Mouse (Mus musculus): ENCODE results near the gene Rhpn2.
"Not testable (repeated sequence)": the region's sequence is repeated elsewhere in the genome, so short reads cannot be mapped to it uniquely, and the experiment has no call there.

Rhpn2 gene

GRCm38 (mm10) chr7:35333692-35334526 is at the start of gene Rhpn2:
Gene Rhpn2, plus strand, starts transcription at chr7:35334170.
- DNase-seq (ENCODE audit: low spot score in 2 of 2): peak; percentile 100

- no peak for DNase-seq (ENCODE audit: low spot score in 2 of 2)
These were observed 40.5 kb upstream of the Rhpn2 start for GRCm38 (mm10) chr7:35293464-35293863.

- DNase-seq (ENCODE audit: low spot score in 2 of 2): no peak
These were observed 38.3 kb upstream of the Rhpn2 start for GRCm38 (mm10) chr7:35295631-35296030.

- no peak for DNase-seq (ENCODE audit: low spot score in 2 of 2)
These were observed 36.1 kb upstream of the Rhpn2 start for GRCm38 (mm10) chr7:35297886-35298285.

GRCm38 (mm10) chr7:35299656-35300055 is 34.3 kb upstream of the Rhpn2 start:
- DNase-seq (ENCODE audit: low spot score in 2 of 2): no peak

GRCm38 (mm10) chr7:35300792-35301191 is 33.2 kb upstream of the Rhpn2 start:
- no peak for DNase-seq (ENCODE audit: low spot score in 2 of 2)

- no peak for DNase-seq (ENCODE audit: low spot score in 2 of 2)
These were observed 22.8 kb upstream of the Rhpn2 start for GRCm38 (mm10) chr7:35311214-35311613.

GRCm38 (mm10) chr7:35314156-35314555 is 19.8 kb upstream of the Rhpn2 start:
- DNase-seq (ENCODE audit: low spot score in 2 of 2): no peak

- DNase-seq (ENCODE audit: low spot score in 2 of 2): peak; percentile 84 to 97
These were observed 16.0 kb upstream of the Rhpn2 start, which contains the start of gene Gpatch1 for GRCm38 (mm10) chr7:35317729-35318609. Gene Gpatch1, minus strand, starts transcription at chr7:35318440.

GRCm38 (mm10) chr7:35319221-35319620 is 14.7 kb upstream of the Rhpn2 start:
- DNase-seq (ENCODE audit: low spot score in 2 of 2): not testable (repeated sequence)

GRCm38 (mm10) chr7:35319755-35320154 is 14.2 kb upstream of the Rhpn2 start:
- DNase-seq (ENCODE audit: low spot score in 2 of 2): no peak

GRCm38 (mm10) chr7:35322161-35322560 is 11.8 kb upstream of the Rhpn2 start:
- no peak for DNase-seq (ENCODE audit: low spot score in 2 of 2)

GRCm38 (mm10) chr7:35322732-35323420 is 11.1 kb upstream of the Rhpn2 start:
- DNase-seq (ENCODE audit: low spot score in 2 of 2): no peak

GRCm38 (mm10) chr7:35331590-35331989 is 2.4 kb upstream of the Rhpn2 start:
- no peak for DNase-seq (ENCODE audit: low spot score in 2 of 2)

GRCm38 (mm10) chr7:35333231-35333651 is 729 bp upstream of the Rhpn2 start:
- no peak for DNase-seq (ENCODE audit: low spot score in 2 of 2)

- peak in 1 of 2 experiments; percentile 57 for DNase-seq (ENCODE audit: low spot score in 2 of 2)
These were observed 820 bp downstream of the Rhpn2 start for GRCm38 (mm10) chr7:35334527-35335452.

- DNase-seq (ENCODE audit: low spot score in 2 of 2): no peak
These were observed 6.2 kb downstream of the Rhpn2 start for GRCm38 (mm10) chr7:35340196-35340595.

GRCm38 (mm10) chr7:35341282-35341681 is 7.3 kb downstream of the Rhpn2 start:
- DNase-seq (ENCODE audit: low spot score in 2 of 2): no peak

- no peak for DNase-seq (ENCODE audit: low spot score in 2 of 2)
These were observed 8.5 kb downstream of the Rhpn2 start for GRCm38 (mm10) chr7:35342498-35342897.

GRCm38 (mm10) chr7:35344785-35345330 is 10.9 kb downstream of the Rhpn2 start:
- no peak for DNase-seq (ENCODE audit: low spot score in 2 of 2)

Data from urinary bladder, adult 18-20 months (tissue).